In the genomic region with DNA sequence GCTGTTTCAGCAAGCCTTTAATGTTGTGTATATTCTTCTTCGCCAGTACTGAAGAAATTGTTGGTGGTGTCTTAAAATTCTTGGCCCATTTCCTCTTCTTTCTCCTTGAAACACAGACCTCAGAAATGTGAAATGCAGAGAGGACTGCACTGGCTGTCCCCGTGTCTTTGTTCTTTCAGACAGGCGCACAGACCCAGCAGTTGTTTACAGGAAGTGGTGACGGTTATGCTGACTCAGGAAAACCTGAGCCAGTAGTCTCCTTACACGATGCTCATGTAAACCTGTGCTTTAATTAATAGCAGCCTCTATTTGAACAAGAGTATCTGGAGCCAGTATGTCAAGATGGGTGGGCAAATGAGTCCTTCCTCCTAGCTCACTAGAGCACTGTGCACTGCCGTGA, we compare ENCODE assay signal across 14 mouse cellular contexts.
DNase-seq lines count a peak whose midpoint lies in the region; ATAC-seq and TF ChIP-seq lines count a peak whose summit lies in the region.
"Had no signal": no experiment of that assay in that cellular context is flagged by ENCODE, and none has a peak within 500 bp of the region (broad histone marks: within the 10 kb centered on the region; RNA-seq: fewer than 3 reads in every experiment).

No protein-coding gene starts in this region.

- intact Hi-C loops in gastrocnemius, adult 2 months (cut with DNase I), result no loop called here

- H3K4me3 ChIP-seq in forebrain, embryonic 13.5 days, result no peak overlapping the region
- H3K4me3 ChIP-seq in forebrain, embryonic 11.5 days (ENCODE audit: low read depth, low read length), result no peak overlapping the region
- no peak overlapping the region for H3K4me3 ChIP-seq in layer of hippocampus, adult 2 months
- no peak overlapping the region for H3K4me3 ChIP-seq in gastrocnemius, adult 2 months
- H3K4me3 ChIP-seq: erythroblast, embryonic 14.5 days; myocyte had no signal

- H3K9ac ChIP-seq in forebrain, embryonic 13.5 days, result no peak overlapping the region
- no peak overlapping the region for H3K9ac ChIP-seq in forebrain, embryonic 11.5 days (ENCODE audit: low read length)

- no peak overlapping the region for H3K4me2 ChIP-seq in forebrain, embryonic 13.5 days
- no peak overlapping the region for H3K4me2 ChIP-seq in forebrain, embryonic 11.5 days (ENCODE audit: low read depth, low read length, severe bottlenecking)

- peaks cover 13% of the 10 kb centered on the region for H3K36me3 ChIP-seq in forebrain, embryonic 13.5 days (ENCODE audit: poor library complexity, severe bottlenecking)
- no peaks in the 10 kb centered on the region for H3K36me3 ChIP-seq in forebrain, embryonic 11.5 days (ENCODE audit: control insufficient read depth, insufficient read depth, low read length)

- H3K27ac ChIP-seq in forebrain, embryonic 13.5 days, result 0 out of 2 replicates have a peak overlapping the region, but pooled peaks have one; percentile 25
- H3K27ac ChIP-seq in forebrain, embryonic 11.5 days (ENCODE audit: low read depth, low read length), result no peak overlapping the region
- peak overlapping the region; percentile 51 for H3K27ac ChIP-seq in layer of hippocampus, adult 2 months
- no peak overlapping the region for H3K27ac ChIP-seq in gastrocnemius, adult 2 months
- H3K27ac ChIP-seq: stomach, postnatal 0 days had no signal

- WGBS in forebrain, embryonic 13.5 days, result 67% methylated on average over 6 of the region's 6 CpGs
- 80% methylated on average over 6 of the region's 6 CpGs for WGBS in forebrain, embryonic 11.5 days

- no peak for ATAC-seq in forebrain, embryonic 13.5 days
- no peak for ATAC-seq in forebrain, embryonic 11.5 days (replicated peaks; ENCODE audit: low FRiP score)

- no peak for TF ChIP-seq CTCF in layer of hippocampus, adult 2 months (conservative IDR thresholded peaks at IDR 0.05)
- no peak for TF ChIP-seq CTCF in gastrocnemius, adult 2 months (IDR thresholded peaks at IDR 0.05)

- no peak for DNase-seq in forebrain, embryonic 11.5 days (ENCODE audit: low spot score)
- DNase-seq in layer of hippocampus, adult 2 months (ENCODE audit: low spot score in 2 of 2), result no peak
- DNase-seq in layer of hippocampus, adult 18-20 months (ENCODE audit: low spot score in 2 of 2), result no peak
- DNase-seq in brain, adult 2 months (ENCODE audit: low read depth, low spot score), result peak; percentile 39
- DNase-seq in thymus, postnatal 0 days (ENCODE audit: low spot score), result peak; percentile 81
- no peak for DNase-seq in gastrocnemius, adult 2 months
- no peak for DNase-seq in cerebellum, postnatal 25 days
- DNase-seq: cerebellum, postnatal 36 days; kidney, adult 11 months; liver had no signal

- no peaks in the 10 kb centered on the region for H3K9me3 ChIP-seq in forebrain, embryonic 13.5 days (replicated peaks)
- no peaks in the 10 kb centered on the region for H3K9me3 ChIP-seq in forebrain, embryonic 11.5 days (ENCODE audit: control insufficient read depth, low read length)

- H3K27me3 ChIP-seq in forebrain, embryonic 13.5 days, result no peaks in the 10 kb centered on the region
- no peaks in the 10 kb centered on the region for H3K27me3 ChIP-seq in forebrain, embryonic 11.5 days (ENCODE audit: control insufficient read depth, insufficient read depth, low read length)

- H3K4me1 ChIP-seq in forebrain, embryonic 13.5 days, result no peaks in the 10 kb centered on the region
- no peaks in the 10 kb centered on the region for H3K4me1 ChIP-seq in forebrain, embryonic 11.5 days (replicated peaks; ENCODE audit: control insufficient read depth, insufficient read depth, low read length)

Comparison
In these comparisons a context has a peak if more than half of its experiments do, and no peak if none do; other contexts are left out.
1. H3K27ac ChIP-seq: peak in forebrain, embryonic 13.5 days (single experiment) and layer of hippocampus, adult 2 months (single experiment); none in forebrain, embryonic 11.5 days (single experiment) and gastrocnemius, adult 2 months (single experiment).
2. DNase-seq: peak in brain, adult 2 months (single experiment) and thymus, postnatal 0 days (single experiment); none in forebrain, embryonic 11.5 days (single experiment), layer of hippocampus, adult 2 months (0 of 2), layer of hippocampus, adult 18-20 months (0 of 2), gastrocnemius, adult 2 months (single experiment) and cerebellum, postnatal 25 days (0 of 2).